Mouse (Mus musculus) lung, embryonic 14.5 days (tissue): Measurements from ENCODE around the gene Abl1. TPM values are rescaled to one million over a fixed set of nuclear protein-coding genes. Genes with fewer than 3 reads are reported as not detected.

ENCODE experiments used
- ATAC-seq: fragments of 200-750 bp; cut with Nextera tagmentation; 2 replicates; pipeline ENCODE4 v1.8.0; 2017; ENCODE audit warnings: mild to moderate bottlenecking, moderate TSS enrichment, moderate library complexity; ENCODE audit not compliant: insufficient read depth
- DNase-seq: peaks from one replicate; pipeline ENCODE4 v3.0.0-alpha.2; 2015
- H3K27ac ChIP-seq: fragments of 300-500 bp; sonication (generic); 2 replicates; pipeline ENCODE4 v1.5.1; 2014; ENCODE audit warnings: low read depth, mild to moderate bottlenecking, moderate library complexity
- H3K27me3 ChIP-seq: fragments of 300-500 bp; sonication (generic); 2 replicates; pipeline ENCODE4 v1.6.1; 2014; ENCODE audit warnings: low read length, control low read depth; ENCODE audit not compliant: insufficient read depth
- H3K36me3 ChIP-seq: fragments of 300-500 bp; sonication (generic); 2 replicates; pipeline ENCODE4 v1.6.1; 2014; ENCODE audit warnings: control low read depth; ENCODE audit not compliant: insufficient read depth
- H3K4me1 ChIP-seq: fragments of 300-500 bp; sonication (generic); 2 replicates; pipeline ENCODE4 v1.6.1; 2014; ENCODE audit warnings: antibody characterized with exemption, control low read depth; ENCODE audit not compliant: insufficient read depth
- H3K4me2 ChIP-seq: fragments of 300-500 bp; sonication (generic); 2 replicates; pipeline ENCODE4 v1.6.1; 2014; ENCODE audit warnings: mild to moderate bottlenecking
- H3K4me3 ChIP-seq: fragments of 300-500 bp; sonication (generic); 2 replicates; pipeline ENCODE4 v1.5.1; 2014; ENCODE audit warnings: low read depth, low read length
- H3K9ac ChIP-seq: fragments of 300-500 bp; sonication (generic); 2 replicates; pipeline ENCODE4 v1.6.1; 2014
- H3K9me3 ChIP-seq: fragments of 300-500 bp; sonication (generic); 2 replicates; pipeline ENCODE4 v1.6.1; 2016; ENCODE audit warnings: low read depth, low read length, control low read depth
- CTCF ChIP-seq: IDR thresholded peaks from 2 replicates; pipeline ENCODE4 v1.5.1; 2016; ENCODE audit warnings: antibody characterized with exemption, low read depth
- WGBS: fragments of 180-500 bp; shearing (Covaris S2); extraction: QIAGEN DNeasy Blood & Tissue Kit; methylation state at CpG from one replicate; pipeline ENCODE4 v1.1.7; 2014; 5-methylcytosine and 5-hydroxymethylcytosine counted together
- polyA plus RNA-seq: library from polyadenylated mRNA; unstranded; fragments of >200 nt; fragmentation: Nextera tagmentation; extraction: Ambion mirVana; gene quantifications from 2 replicates; pipeline ENCODE4 v1.2.1, GENCODE M21; 2014

Abl1 gene
- polyA plus RNA-seq = 52.6 and 54.4 TPM in 2 replicates

DNA sequence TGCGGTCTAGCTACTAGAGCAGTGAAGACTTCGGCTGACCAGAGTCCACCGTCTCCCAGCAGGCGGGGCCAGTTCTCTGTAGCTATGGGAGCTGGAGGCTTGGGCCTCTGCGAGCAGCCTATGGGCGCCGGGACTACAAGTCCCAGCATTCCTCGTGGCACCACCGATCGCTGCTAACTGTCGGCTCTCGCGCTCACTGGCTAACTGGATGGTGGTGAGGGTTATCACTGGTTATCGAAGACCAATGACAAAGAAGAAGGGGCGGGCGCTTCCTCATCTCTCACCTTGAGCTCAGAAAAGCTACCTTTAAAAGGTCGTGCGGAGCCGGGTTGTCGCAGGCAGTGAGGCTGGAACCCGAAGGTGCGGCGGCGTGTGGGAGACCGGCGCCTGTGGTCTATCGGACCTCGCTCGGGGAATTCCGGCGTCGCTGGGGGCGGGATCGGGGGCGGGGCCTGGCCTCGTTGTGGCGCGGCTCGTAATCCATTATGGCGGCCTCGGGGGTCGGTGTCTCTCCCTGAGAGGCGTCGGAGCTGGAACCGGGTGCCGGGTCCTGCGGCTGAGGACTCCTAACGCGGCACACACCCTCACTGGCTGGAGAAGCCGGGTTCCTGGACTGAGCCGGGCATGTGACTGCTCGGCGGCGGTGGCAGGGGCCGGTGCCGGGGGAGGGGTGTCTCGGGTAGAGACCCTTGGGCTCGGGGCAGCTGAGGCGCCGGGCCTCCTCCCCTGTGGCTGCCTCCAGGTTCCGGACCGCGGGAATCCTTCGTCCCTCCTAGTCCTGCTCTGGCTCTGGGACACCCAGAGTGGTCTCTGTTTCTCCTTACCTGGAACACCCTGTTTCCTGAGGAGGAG lies at the start of gene Abl1:
Abl1 (plus strand) TSS at position 303 of the 852 bp plus-strand sequence.
- 0 out of 2 replicates have a peak, but pooled peaks cover 7% of the 10 kb centered on the region for H3K36me3 ChIP-seq
- H3K27me3 ChIP-seq = no peaks in the 10 kb centered on the region
- no peaks in the 10 kb centered on the region for H3K9me3 ChIP-seq
- DNase-seq (peak; percentile 98), ATAC-seq (peak; percentile 99)
- H3K4me3 ChIP-seq = peak within 1 kb of the TSS; percentile 98
- peak within 1 kb of the TSS; percentile 73 for H3K9ac ChIP-seq
- 0 out of 2 replicates have a peak, but pooled peaks cover 3% of the 10 kb centered on the region for H3K4me1 ChIP-seq
- peak within 1 kb of the TSS; percentile 93 for H3K27ac ChIP-seq
- TF ChIP-seq CTCF = peak; percentile 52
- under 1% methylated on average over 64 of the region's 64 CpGs for WGBS
- peak within 1 kb of the TSS; percentile 82 for H3K4me2 ChIP-seq

DNA sequence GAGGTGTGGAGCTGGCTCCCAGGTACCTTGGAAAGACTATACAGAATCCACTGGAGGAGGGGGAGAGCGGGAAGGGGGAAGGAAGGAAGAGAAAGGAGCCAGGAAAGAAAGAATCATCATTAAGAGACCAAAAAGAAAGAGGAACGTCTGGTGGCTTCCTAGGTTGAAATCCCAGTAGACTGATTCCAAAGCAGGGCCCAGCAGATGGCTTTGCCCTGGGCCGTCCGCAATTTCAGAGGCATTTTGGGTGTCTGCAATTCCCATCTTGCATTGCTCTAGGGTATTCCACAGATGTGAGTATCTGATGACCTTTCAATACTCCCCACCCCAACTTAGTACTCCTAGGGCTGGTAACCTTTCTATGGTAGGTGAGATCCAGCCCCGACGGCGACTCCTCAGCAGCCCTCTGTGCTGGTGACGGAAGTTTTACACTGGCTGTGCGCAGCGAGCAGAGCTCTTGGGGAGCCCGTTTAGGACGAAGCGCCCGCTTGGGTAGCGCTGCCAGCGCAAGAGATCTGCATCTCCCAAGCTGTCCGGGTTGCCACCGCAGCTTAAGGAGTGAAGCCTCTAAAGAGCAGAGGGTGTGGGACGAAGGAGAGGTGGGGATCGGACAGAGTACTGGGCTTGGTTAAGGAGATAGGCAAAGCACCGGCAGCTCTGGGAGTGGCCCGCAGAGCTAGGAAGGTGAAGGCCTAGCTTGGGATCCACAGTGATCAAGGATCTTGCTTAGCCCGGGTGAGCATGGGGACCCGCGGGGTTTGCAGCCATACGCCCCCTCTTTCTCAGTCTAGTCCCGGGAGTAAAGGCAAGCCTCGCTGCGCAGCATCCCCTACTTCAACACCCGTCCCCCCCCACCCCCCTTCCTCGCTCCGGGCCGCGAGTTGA lies 49.4 kb upstream of the Abl1 start:
- no peaks in the 10 kb centered on the region for H3K36me3 ChIP-seq
- H3K4me3 ChIP-seq = 0 out of 2 replicates have a peak overlapping the region, but pooled peaks have one; percentile 9
- no peak overlapping the region for H3K4me2 ChIP-seq
- H3K4me1 ChIP-seq = peaks cover 7% of the 10 kb centered on the region; the same call in 1 of the 2 replicates
- no peak for TF ChIP-seq CTCF
- peaks cover 100% of the 10 kb centered on the region for H3K27me3 ChIP-seq
- H3K9me3 ChIP-seq = no peaks in the 10 kb centered on the region
- WGBS = 2% methylated on average over 33 of the region's 34 CpGs
- DNase-seq = no peak
- no peak overlapping the region for H3K27ac ChIP-seq
- no peak for ATAC-seq
- no peak overlapping the region for H3K9ac ChIP-seq

DNA sequence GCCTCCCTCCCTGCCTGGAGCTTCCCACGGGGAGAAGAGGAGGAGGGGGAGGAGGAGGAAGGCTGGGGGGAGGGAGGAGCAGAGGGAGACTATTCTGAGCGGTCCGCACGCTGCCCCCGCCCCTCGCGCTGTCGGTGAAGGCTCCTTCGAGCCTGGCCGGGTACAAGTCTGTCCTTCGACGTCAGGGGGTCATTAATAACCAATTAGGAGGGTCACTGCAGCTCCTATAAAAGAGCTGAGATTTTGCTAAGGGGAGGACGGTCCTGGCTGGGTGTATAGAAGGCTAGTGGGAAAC lies 48.8 kb upstream of the Abl1 start:
- Histone ChIP-seq H3K9me3 (no peaks in the 10 kb centered on the region), H3K36me3 (no peaks in the 10 kb centered on the region), H3K4me2 (no peak overlapping the region), H3K27ac (no peak overlapping the region), H3K27me3 (peaks cover 100% of the 10 kb centered on the region), H3K4me1 (peaks cover 7% of the 10 kb centered on the region; the same call in 1 of the 2 replicates), H3K4me3 (0 out of 2 replicates have a peak overlapping the region, but pooled peaks have one; percentile 9), H3K9ac (no peak overlapping the region)
- ATAC-seq (no peak), DNase-seq (no peak)
- WGBS = 1% methylated on average over 12 of the region's 13 CpGs
- no peak for TF ChIP-seq CTCF

DNA sequence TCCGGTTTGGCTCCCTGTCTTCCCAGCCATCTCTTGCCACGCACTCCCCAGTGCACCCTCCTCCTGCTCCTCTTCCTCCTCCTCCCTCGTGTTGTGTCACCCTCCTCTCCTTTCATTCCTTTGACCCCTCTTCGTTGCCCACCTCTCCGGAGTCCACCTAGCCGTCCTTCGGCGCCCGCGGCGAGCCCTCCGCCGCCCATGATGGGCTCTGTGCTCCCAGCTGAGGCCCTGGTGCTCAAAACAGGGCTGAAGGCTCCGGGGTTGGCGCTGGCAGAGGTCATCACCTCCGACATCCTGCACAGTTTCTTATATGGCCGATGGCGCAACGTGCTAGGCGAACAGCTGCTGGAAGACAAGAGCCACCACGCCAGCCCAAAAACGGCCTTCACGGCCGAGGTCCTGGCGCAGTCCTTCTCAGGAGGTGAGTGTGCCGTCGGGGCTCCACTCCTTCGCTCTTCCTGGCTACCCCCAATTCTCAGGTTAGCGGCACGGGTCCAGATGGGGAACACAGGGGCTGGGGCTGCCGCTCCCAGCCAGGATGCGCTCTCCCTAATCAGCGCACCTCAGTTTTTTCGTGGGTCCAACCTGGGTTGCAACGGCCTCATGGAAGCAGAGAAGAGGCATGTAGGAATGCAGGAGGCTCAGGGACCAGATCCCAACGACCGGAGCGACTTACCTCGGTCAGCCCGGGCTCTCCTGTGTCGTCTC lies 48.1 kb upstream of the Abl1 start, which contains the start of gene Prdm12:
Prdm12 (plus strand) TSS at position 137 of the 708 bp plus-strand sequence.
- Histone ChIP-seq H3K4me1 (peaks cover 7% of the 10 kb centered on the region; the same call in 1 of the 2 replicates), H3K36me3 (no peaks in the 10 kb centered on the region), H3K4me3 (0 out of 2 replicates have a peak within 1 kb of the TSS, but pooled peaks have one; percentile 9), H3K27me3 (peaks cover 100% of the 10 kb centered on the region), H3K27ac (no peak within 1 kb of the TSS), H3K9me3 (no peaks in the 10 kb centered on the region), H3K4me2 (no peak within 1 kb of the TSS), H3K9ac (no peak within 1 kb of the TSS)
- ATAC-seq (no peak), DNase-seq (no peak)
- TF ChIP-seq CTCF = no peak
- WGBS = 1% methylated on average over 41 of the region's 41 CpGs

DNA sequence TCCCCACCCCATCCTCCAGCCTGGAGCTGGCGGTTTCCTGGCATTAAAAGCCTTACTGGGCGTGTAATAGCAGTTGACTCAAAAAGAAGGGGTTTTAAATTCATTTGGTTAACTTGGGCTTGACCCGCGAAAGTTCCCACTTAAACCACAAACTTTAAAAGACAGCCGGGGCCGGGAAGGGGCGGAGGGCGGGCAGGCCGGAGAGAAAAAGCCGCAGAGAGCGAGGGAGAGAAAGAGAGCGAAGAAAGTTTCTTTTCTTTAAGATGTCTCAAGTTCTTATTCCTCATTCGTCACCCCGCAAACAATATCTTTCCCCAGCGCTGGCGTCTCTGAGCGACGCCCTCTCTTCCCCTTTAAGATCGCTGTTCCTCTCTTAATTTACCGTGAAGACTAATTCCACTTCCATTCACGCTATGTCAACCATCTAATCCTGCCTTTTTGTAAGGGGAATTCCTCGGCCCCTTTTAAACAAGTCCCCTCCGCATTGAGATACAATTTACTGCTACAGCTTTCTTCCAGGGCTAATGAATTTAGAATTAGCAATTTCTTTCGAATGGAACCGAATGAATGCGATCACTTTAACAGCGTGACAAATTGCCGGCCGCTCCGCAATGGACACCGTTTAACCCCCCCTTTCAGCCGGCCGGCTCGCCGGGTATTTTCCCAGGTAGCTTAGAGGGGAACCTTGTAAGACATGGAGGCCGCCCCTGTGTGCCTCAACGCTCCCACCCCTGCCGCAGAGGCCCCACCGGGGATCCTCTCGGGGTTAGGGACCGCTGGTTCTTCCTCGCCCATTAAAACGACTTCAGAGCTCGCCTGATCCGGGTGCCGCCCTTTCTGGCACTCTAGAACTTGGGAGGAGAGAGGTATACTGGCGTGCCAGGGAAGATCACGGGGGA lies 47.3 kb upstream of the Abl1 start:
- no peak overlapping the region for H3K4me2 ChIP-seq
- H3K4me1 ChIP-seq = peaks cover 3% of the 10 kb centered on the region; the same call in 1 of the 2 replicates
- no peaks in the 10 kb centered on the region for H3K9me3 ChIP-seq
- no peak for TF ChIP-seq CTCF
- no peak overlapping the region for H3K27ac ChIP-seq
- H3K4me3 ChIP-seq = no peak overlapping the region
- no peak overlapping the region for H3K9ac ChIP-seq
- no peaks in the 10 kb centered on the region for H3K36me3 ChIP-seq
- DNase-seq = no peak
- 1% methylated on average over 48 of the region's 48 CpGs for WGBS
- H3K27me3 ChIP-seq = peaks cover 100% of the 10 kb centered on the region
- ATAC-seq = no peak

DNA sequence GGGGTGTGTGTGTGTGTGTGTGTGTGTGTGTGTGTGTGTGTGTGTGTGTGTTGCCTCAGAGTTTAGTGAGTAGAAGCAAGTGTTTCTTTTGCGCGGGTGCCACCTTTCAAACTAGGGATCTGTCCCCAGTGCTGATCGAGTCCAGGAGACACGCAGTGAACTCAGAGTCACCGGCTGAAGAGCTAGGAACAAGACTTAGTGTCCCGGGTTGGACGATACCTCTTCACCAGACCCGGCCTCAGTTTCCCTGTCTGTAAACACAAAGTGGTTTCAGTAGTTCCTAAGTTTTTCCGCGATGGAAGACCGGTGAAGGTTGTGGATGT lies 46.7 kb upstream of the Abl1 start:
- Histone ChIP-seq H3K4me3 (no peak overlapping the region), H3K27me3 (peaks cover 100% of the 10 kb centered on the region), H3K4me2 (no peak overlapping the region), H3K36me3 (no peaks in the 10 kb centered on the region), H3K9me3 (no peaks in the 10 kb centered on the region), H3K9ac (no peak overlapping the region), H3K27ac (no peak overlapping the region), H3K4me1 (no peaks in the 10 kb centered on the region)
- no peak for DNase-seq
- no peak for TF ChIP-seq CTCF
- ATAC-seq = no peak
- 1% methylated on average over 11 of the region's 11 CpGs for WGBS
